13 mouse cellular contexts compared by ENCODE assay signal in genomic region chr9:39557529-39558348, GRCm38 (mm10). TPM values are rescaled to one million over a fixed set of nuclear protein-coding genes. Genes with fewer than 3 reads are reported as not detected.
DNase-seq lines count a peak whose midpoint lies in the region; ATAC-seq lines count a peak whose summit lies in the region.
"Had no signal": no experiment of that assay in that cellular context is flagged by ENCODE, and none has a peak within 500 bp of the region (broad histone marks: within the 10 kb centered on the region; RNA-seq: fewer than 3 reads in every experiment).

No protein-coding gene starts in this region.

- H3K4me2 ChIP-seq in forebrain, embryonic 11.5 days (ENCODE audit: low read depth, low read length, severe bottlenecking) = no peak overlapping the region
- H3K4me2 ChIP-seq in neural tube, embryonic 13.5 days = 0 out of 2 replicates have a peak overlapping the region, but pooled peaks have one; percentile 15
- no peak overlapping the region for H3K4me2 ChIP-seq in kidney, embryonic 14.5 days (replicated peaks; ENCODE audit: low read depth, low read length)
- H3K4me2 ChIP-seq: embryonic facial prominence, embryonic 15.5 days; liver, embryonic 11.5 days had no signal

- H3K4me1 ChIP-seq in forebrain, embryonic 11.5 days (replicated peaks; ENCODE audit: control insufficient read depth, insufficient read depth, low read length) = no peaks in the 10 kb centered on the region; the same call in 1 of the 2 replicates
- H3K4me1 ChIP-seq in neural tube, embryonic 13.5 days (replicated peaks) = peaks cover 15% of the 10 kb centered on the region
- no peaks in the 10 kb centered on the region for H3K4me1 ChIP-seq in kidney, embryonic 14.5 days (ENCODE audit: control insufficient read depth, insufficient read depth, low read length)
- H3K4me1 ChIP-seq: embryonic facial prominence, embryonic 15.5 days had no signal

- ATAC-seq in forebrain, embryonic 11.5 days (replicated peaks; ENCODE audit: low FRiP score) = peak; percentile 90
- ATAC-seq in neural tube, embryonic 13.5 days (ENCODE audit: low read depth) = peak; percentile 93
- ATAC-seq in monocyte, adult 5-6 weeks (replicated peaks; ENCODE audit: insufficient number of reproducible peaks, low FRiP score, low TSS enrichment, poor library complexity, severe bottlenecking) = no peak
- ATAC-seq in kidney, embryonic 14.5 days (ENCODE audit: low FRiP score, low TSS enrichment) = no peak

- H3K4me3 ChIP-seq in forebrain, embryonic 11.5 days (ENCODE audit: low read depth, low read length) = no peak overlapping the region
- no peak overlapping the region for H3K4me3 ChIP-seq in neural tube, embryonic 13.5 days
- H3K4me3 ChIP-seq in kidney, embryonic 14.5 days (ENCODE audit: low read length) = no peak overlapping the region
- H3K4me3 ChIP-seq: embryonic facial prominence, embryonic 15.5 days had no signal

- H3K36me3 ChIP-seq in forebrain, embryonic 11.5 days (ENCODE audit: control insufficient read depth, insufficient read depth, low read length) = no peaks in the 10 kb centered on the region
- no peaks in the 10 kb centered on the region for H3K36me3 ChIP-seq in neural tube, embryonic 13.5 days
- H3K36me3 ChIP-seq in kidney, embryonic 14.5 days (ENCODE audit: control insufficient read depth, insufficient read depth, low read length) = no peaks in the 10 kb centered on the region
- H3K36me3 ChIP-seq: embryonic facial prominence, embryonic 15.5 days had no signal

- no peaks in the 10 kb centered on the region for H3K27me3 ChIP-seq in forebrain, embryonic 11.5 days (ENCODE audit: control insufficient read depth, insufficient read depth, low read length)
- H3K27me3 ChIP-seq in neural tube, embryonic 13.5 days = no peaks in the 10 kb centered on the region
- H3K27me3 ChIP-seq in kidney, embryonic 14.5 days (ENCODE audit: control insufficient read depth, insufficient read depth, low read length) = no peaks in the 10 kb centered on the region
- H3K27me3 ChIP-seq: embryonic facial prominence, embryonic 15.5 days had no signal

- peak overlapping the region; percentile 57 for H3K27ac ChIP-seq in forebrain, embryonic 11.5 days (ENCODE audit: low read depth, low read length)
- H3K27ac ChIP-seq in neural tube, embryonic 13.5 days (replicated peaks) = peak overlapping the region; percentile 87
- H3K27ac ChIP-seq in kidney, embryonic 14.5 days (ENCODE audit: low read depth, low read length) = no peak overlapping the region
- H3K27ac ChIP-seq: embryonic facial prominence, embryonic 15.5 days had no signal

- WGBS in forebrain, embryonic 11.5 days = 39% methylated on average over 3 of the region's 3 CpGs
- WGBS in neural tube, embryonic 13.5 days = 30% methylated on average over 3 of the region's 3 CpGs
- 61% methylated on average over 3 of the region's 3 CpGs for WGBS in kidney, embryonic 14.5 days

- DNase-seq in embryo, embryonic 11 days = peak; percentile 49
- DNase-seq in forebrain, embryonic 11.5 days (ENCODE audit: low spot score) = no peak
- peak; percentile 15 to 23 for DNase-seq in layer of hippocampus, adult 8-10 months (ENCODE audit: low spot score in 2 of 2)
- DNase-seq in thymus, postnatal 25 days = no peak
- DNase-seq: kidney, adult 18-20 months had no signal

- H3K9ac ChIP-seq in forebrain, embryonic 11.5 days (ENCODE audit: low read length) = no peak overlapping the region
- peak overlapping the region; percentile 22 for H3K9ac ChIP-seq in neural tube, embryonic 13.5 days
- no peak overlapping the region for H3K9ac ChIP-seq in kidney, embryonic 14.5 days (ENCODE audit: low read depth, low read length)
- H3K9ac ChIP-seq: embryonic facial prominence, embryonic 15.5 days had no signal

- H3K9me3 ChIP-seq in forebrain, embryonic 11.5 days (ENCODE audit: control insufficient read depth, low read length) = no peaks in the 10 kb centered on the region
- no peaks in the 10 kb centered on the region for H3K9me3 ChIP-seq in neural tube, embryonic 13.5 days
- no peaks in the 10 kb centered on the region for H3K9me3 ChIP-seq in kidney, embryonic 14.5 days (ENCODE audit: control insufficient read depth, low read length)
- H3K9me3 ChIP-seq: embryonic facial prominence, embryonic 15.5 days had no signal

RNA-seq across cellular contexts. Expression of gene Olfr958, which starts 3.9 kb away (rescaled TPM):
- not detected in 2 replicates for polyA plus RNA-seq in forebrain, embryonic 11.5 days (2014; fragmentation: Nextera tagmentation; extraction: Ambion mirVana)
- not detected for total RNA-seq in layer of hippocampus, adult 8-10 months (2022)
- not detected in 2 replicates for polyA plus RNA-seq in neural tube, embryonic 13.5 days (2015; fragmentation: Nextera tagmentation; extraction: Ambion mirVana)
- not detected in 3 replicates for total RNA-seq in monocyte, adult 5-6 weeks (2017)
- polyA plus RNA-seq in kidney, embryonic 14.5 days (2014; fragmentation: Nextera tagmentation; extraction: Ambion mirVana) = not detected in 2 replicates
- total RNA-seq: heart, adult 8-10 months; megakaryocyte-erythroid progenitor cell, adult 5-6 weeks; MEL had no signal
- polyA plus RNA-seq: embryonic facial prominence, embryonic 15.5 days; liver, embryonic 11.5 days had no signal

RNA-seq across cellular contexts. Expression of gene Olfr959, which starts 17.6 kb away (rescaled TPM):
- polyA plus RNA-seq in forebrain, embryonic 11.5 days (2014; fragmentation: Nextera tagmentation; extraction: Ambion mirVana) = not detected in 2 replicates
- not detected for total RNA-seq in layer of hippocampus, adult 8-10 months (2022)
- not detected in 2 replicates for polyA plus RNA-seq in neural tube, embryonic 13.5 days (2015; fragmentation: Nextera tagmentation; extraction: Ambion mirVana)
- total RNA-seq in monocyte, adult 5-6 weeks (2017) = not detected in 3 replicates
- polyA plus RNA-seq in kidney, embryonic 14.5 days (2014; fragmentation: Nextera tagmentation; extraction: Ambion mirVana) = not detected in 2 replicates
- total RNA-seq: heart, adult 8-10 months; megakaryocyte-erythroid progenitor cell, adult 5-6 weeks; MEL had no signal
- polyA plus RNA-seq: liver, embryonic 11.5 days had no signal

RNA-seq across cellular contexts. Expression of gene Olfr957, which starts 42.1 kb away (rescaled TPM):
- polyA plus RNA-seq in forebrain, embryonic 11.5 days (2014; fragmentation: Nextera tagmentation; extraction: Ambion mirVana) = not detected in 2 replicates
- total RNA-seq in layer of hippocampus, adult 8-10 months (2022) = under 1 TPM in 1 of 4 experiments, not detected in 3; 0.22 TPM
- not detected in 2 replicates for polyA plus RNA-seq in neural tube, embryonic 13.5 days (2015; fragmentation: Nextera tagmentation; extraction: Ambion mirVana)
- not detected in 3 replicates for total RNA-seq in monocyte, adult 5-6 weeks (2017)
- not detected in 2 replicates for polyA plus RNA-seq in kidney, embryonic 14.5 days (2014; fragmentation: Nextera tagmentation; extraction: Ambion mirVana)
- total RNA-seq: heart, adult 8-10 months; megakaryocyte-erythroid progenitor cell, adult 5-6 weeks; MEL had no signal
- polyA plus RNA-seq: liver, embryonic 11.5 days had no signal

RNA-seq across cellular contexts. Expression of gene AW551984, which starts 46.5 kb away (rescaled TPM):
- 16.0 and 17.4 TPM in 2 replicates for polyA plus RNA-seq in forebrain, embryonic 11.5 days (2014; fragmentation: Nextera tagmentation; extraction: Ambion mirVana)
- total RNA-seq in layer of hippocampus, adult 8-10 months (2022) = 1 to 10 TPM; 5.4 to 8.3 (median 7.7) TPM
- polyA plus RNA-seq in neural tube, embryonic 13.5 days (2015; fragmentation: Nextera tagmentation; extraction: Ambion mirVana) = 60.0 and 67.7 TPM in 2 replicates
- total RNA-seq in monocyte, adult 5-6 weeks (2017) = not detected in 3 replicates
- polyA plus RNA-seq in kidney, embryonic 14.5 days (2014; fragmentation: Nextera tagmentation; extraction: Ambion mirVana) = 15.0 and 19.9 TPM in 2 replicates
- total RNA-seq: megakaryocyte-erythroid progenitor cell, adult 5-6 weeks; MEL had no signal

RNA-seq across cellular contexts. Expression of gene Olfr148, which starts 52.7 kb away (rescaled TPM):
- not detected in 2 replicates for polyA plus RNA-seq in forebrain, embryonic 11.5 days (2014; fragmentation: Nextera tagmentation; extraction: Ambion mirVana)
- total RNA-seq in layer of hippocampus, adult 8-10 months (2022) = not detected
- polyA plus RNA-seq in neural tube, embryonic 13.5 days (2015; fragmentation: Nextera tagmentation; extraction: Ambion mirVana) = not detected in 2 replicates
- total RNA-seq in monocyte, adult 5-6 weeks (2017) = not detected in 3 replicates
- not detected in 2 replicates for polyA plus RNA-seq in kidney, embryonic 14.5 days (2014; fragmentation: Nextera tagmentation; extraction: Ambion mirVana)
- total RNA-seq: heart, adult 8-10 months; megakaryocyte-erythroid progenitor cell, adult 5-6 weeks; MEL had no signal
- polyA plus RNA-seq: embryonic facial prominence, embryonic 15.5 days; liver, embryonic 11.5 days had no signal

Comparison
In these comparisons a context has a peak if more than half of its experiments do, and no peak if none do; other contexts are left out.
1. DNase-seq: peak in embryo, embryonic 11 days (single experiment) and layer of hippocampus, adult 8-10 months (2 of 2); none in forebrain, embryonic 11.5 days (single experiment) and thymus, postnatal 25 days (single experiment).
2. ATAC-seq: peak in forebrain, embryonic 11.5 days (single experiment) and neural tube, embryonic 13.5 days (single experiment); none in monocyte, adult 5-6 weeks (single experiment) and kidney, embryonic 14.5 days (single experiment).